Mouse (Mus musculus) thymus, postnatal 4 days (tissue): ENCODE measurements around the gene Hs3st3a1.

ENCODE experiments used
- DNase-seq: peaks from one replicate; pipeline ENCODE4 v3.0.0; 2021

The Hs3st3a1 gene

DNA sequence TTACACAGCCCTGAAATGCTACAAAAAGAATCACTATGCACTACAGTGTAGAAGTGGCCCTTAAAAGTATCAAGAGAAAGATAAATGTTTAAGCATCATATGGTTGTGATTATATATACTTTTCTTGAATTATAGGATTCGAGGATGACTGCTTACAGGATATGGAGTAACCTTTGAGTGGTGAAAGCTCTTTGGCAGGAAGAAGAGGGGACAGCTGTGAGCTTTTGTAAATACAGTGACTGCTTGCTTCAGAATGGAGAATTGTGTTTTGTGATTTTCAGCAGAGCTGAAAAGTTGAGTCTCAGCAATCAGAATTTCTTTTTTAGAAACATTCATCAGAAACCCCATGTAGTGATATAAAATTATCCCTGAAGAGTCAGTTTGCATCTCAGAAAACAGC lies 124.3 kb downstream of the Hs3st3a1 start:
- no peak for DNase-seq

GRCm38 (mm10) chr11:64560471-64560870 lies 125.3 kb downstream of the Hs3st3a1 start:
- no peak for DNase-seq

DNA sequence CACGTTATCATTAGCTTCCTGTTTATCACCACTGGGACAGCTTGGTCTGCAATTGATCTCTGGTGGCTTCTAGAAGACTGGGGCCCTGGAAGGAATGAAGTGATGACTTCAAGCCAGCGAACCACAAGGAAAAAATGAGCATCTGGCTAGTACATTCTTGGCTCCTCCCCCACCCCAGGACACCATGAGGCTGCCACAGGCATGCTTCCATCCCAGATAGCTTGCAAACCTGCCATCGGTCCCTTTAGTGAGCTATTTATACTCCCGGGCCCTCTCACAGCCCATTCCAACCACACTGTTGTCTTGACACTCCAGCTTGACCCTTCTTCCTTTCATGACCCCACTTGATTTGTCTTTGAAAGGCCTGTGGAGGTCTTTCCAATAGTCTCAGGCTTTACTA lies 127.6 kb downstream of the Hs3st3a1 start:
- no peak for DNase-seq
